Mouse (Mus musculus) cerebellum, adult 2 months (tissue): ENCODE results near the gene Ankrd10. TPM values are rescaled to one million over a fixed set of nuclear protein-coding genes. Genes with fewer than 3 reads are reported as not detected.

Source experiments
- DNase-seq, 2 experiments: peaks; one replicate each; pipeline ENCODE4 v3.0.0; 2021
- H3K27ac ChIP-seq: fragments of 200-500 bp; 2 replicates; pipeline ENCODE4 v1.5.1; 2012; ENCODE audit warnings: low read length, control low read depth, inconsistent platforms; ENCODE audit not compliant: insufficient read depth
- H3K27me3 ChIP-seq: fragments of 200-500 bp; 2 replicates; pipeline ENCODE4 v1.6.1; 2012; ENCODE audit warnings: inconsistent platforms, mild to moderate bottlenecking, low read length, moderate library complexity; ENCODE audit not compliant: control insufficient read depth, insufficient read depth
- H3K4me1 ChIP-seq: fragments of 200-500 bp; 2 replicates; pipeline ENCODE4 v1.6.1; 2011; ENCODE audit warnings: low read length; ENCODE audit not compliant: control insufficient read depth, insufficient read depth
- H3K4me3 ChIP-seq: fragments of 200-500 bp; replicated peaks from 2 replicates; pipeline ENCODE3; 2011; ENCODE audit warnings: mild to moderate bottlenecking, low read depth, low read length, control low read depth; ENCODE audit not compliant: insufficient read depth
- CTCF ChIP-seq: fragments of 200-500 bp; IDR thresholded peaks from 2 replicates; pipeline ENCODE4 v1.5.1; 2011; ENCODE audit warnings: low read depth, mild to moderate bottlenecking, control low read depth, low read length, moderate library complexity, borderline replicate concordance; ENCODE audit not compliant: insufficient read depth
- POLR2A ChIP-seq: fragments of 200-500 bp; IDR thresholded peaks from 2 replicates; pipeline ENCODE4 v1.6.1; 2011; ENCODE audit warnings: low read length, control low read depth, borderline replicate concordance; ENCODE audit not compliant: insufficient read depth
- WGBS: fragments of 180-500 bp; shearing (Covaris S2); methylation state at CpG from one replicate; pipeline ENCODE4 v1.1.7; 2018; 5-methylcytosine and 5-hydroxymethylcytosine counted together
- polyA plus RNA-seq: library from polyadenylated mRNA; depleted of rRNA; stranded (reverse); fragments of >200 nt; gene quantifications from 2 replicates; pipeline ENCODE4 v1.2.3, GENCODE M21; 2012

Ankrd10 gene
- polyA plus RNA-seq, 1 experiment, result 53.4 TPM

DNA sequence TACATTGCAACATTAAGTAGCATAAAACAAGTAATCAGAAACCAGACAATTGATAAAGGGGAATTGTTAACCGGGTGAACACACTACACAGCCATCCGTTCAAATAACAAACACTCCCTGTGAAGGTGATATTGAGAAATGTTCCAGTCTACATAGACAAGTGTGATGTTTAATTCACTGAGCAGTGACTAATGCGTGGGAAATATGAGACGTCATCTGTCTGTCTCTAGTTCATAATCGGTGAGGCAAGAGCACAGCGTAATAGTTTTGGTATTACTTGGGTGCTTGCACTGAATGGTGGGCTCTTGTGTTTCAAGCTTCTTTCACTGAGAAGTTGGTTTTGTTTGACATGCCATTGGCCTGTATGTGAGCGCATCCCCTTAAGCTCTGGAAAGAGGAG, 2.0 kb upstream of the Ankrd10 start:
- Histone ChIP-seq H3K4me3 (no peak overlapping the region), H3K27ac (no peak overlapping the region), H3K4me1 (no peaks in the 10 kb centered on the region; the same call in 1 of the 2 replicates), H3K27me3 (no peaks in the 10 kb centered on the region)
- DNase-seq, result no peak
- WGBS, result 97% methylated on average over 7 of the region's 7 CpGs
- TF ChIP-seq POLR2A (no peak), CTCF (no peak)

DNA sequence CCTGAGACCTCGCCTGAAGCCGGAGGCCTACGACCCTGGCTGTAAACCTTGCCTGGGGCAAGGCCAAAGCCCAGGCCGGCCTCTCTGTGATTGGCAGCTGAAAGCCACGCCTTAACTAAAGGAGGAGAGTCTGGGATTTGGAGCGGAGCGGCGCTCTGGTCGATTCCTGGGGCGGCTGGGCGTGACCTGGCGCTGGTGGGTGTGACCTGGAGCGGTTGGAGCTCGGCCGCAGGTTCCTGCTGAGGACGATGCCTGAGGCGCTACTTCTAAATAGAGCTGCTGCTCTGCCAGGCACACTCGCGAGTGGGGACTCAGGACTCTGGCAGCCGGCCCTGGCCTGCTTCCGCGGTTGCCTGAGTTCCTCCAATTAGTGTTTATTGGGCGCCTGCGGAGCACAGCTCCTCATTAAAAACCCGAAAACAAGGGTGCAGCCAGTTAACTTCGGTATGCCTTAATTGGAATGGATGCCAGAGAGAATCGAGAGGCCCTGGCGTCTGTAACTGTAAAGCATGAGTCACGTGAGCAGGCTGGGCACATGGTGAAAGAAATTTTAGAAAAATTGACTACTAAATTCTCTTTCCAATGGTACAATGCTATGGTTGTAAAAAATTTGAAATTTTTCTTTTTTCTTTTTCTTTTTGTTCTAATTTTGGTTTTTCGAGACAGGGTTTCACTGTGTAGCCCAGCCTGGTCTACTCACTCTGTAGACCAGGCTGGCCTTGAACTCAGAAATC, 934 bp upstream of the Ankrd10 start:
- no peak for TF ChIP-seq CTCF
- TF ChIP-seq POLR2A, result no peak

DNA sequence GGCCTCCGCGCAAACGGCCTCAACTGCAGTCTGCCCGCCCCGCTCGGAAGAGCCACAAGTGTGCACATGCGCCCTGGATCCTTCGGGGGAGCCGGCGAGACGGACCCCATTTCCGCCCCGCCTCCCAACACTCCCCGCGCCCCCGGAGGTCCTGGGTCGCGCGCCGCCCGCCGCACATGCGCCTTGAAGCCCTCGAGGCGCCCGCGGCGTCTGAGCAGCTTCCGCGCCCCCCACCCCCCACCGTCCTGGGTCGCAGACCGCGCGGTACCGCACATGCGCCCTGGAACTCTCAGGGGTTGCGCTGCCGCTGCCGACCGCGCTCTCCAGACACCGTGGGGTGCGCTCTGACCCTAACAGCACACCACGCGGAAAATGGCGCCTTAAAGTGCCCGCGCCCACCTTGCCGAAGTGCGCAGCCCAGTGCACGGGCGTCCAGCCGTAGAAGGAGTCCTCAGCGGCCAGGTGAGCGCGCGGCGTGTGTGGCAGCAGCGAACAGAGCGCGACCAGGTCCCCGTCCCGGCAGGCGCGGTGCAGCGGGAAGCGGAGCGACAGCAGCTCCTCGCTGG, 462 bp downstream of the Ankrd10 start:
- DNase-seq, result peak; percentile 76 to 79
- 1% methylated on average over 66 of the region's 70 CpGs for WGBS
- H3K27me3 ChIP-seq, result no peaks in the 10 kb centered on the region
- H3K4me3 ChIP-seq, result peak overlapping the region; percentile 59
- H3K4me1 ChIP-seq, result no peaks in the 10 kb centered on the region; the same call in 1 of the 2 replicates
- H3K27ac ChIP-seq, result peak overlapping the region; percentile 48
- TF ChIP-seq CTCF (no peak), POLR2A (no peak)

More for the DNA sequence above, 934 bp upstream of the Ankrd10 start:
- peak overlapping the region; percentile 11; the same call in 1 of the 2 replicates for H3K27ac ChIP-seq
- WGBS, result 2% methylated on average over 30 of the region's 30 CpGs
- no peaks in the 10 kb centered on the region for H3K27me3 ChIP-seq
- peak; percentile 83 to 88 for DNase-seq
- no peaks in the 10 kb centered on the region; the same call in 1 of the 2 replicates for H3K4me1 ChIP-seq
- peak overlapping the region; percentile 56 for H3K4me3 ChIP-seq

DNA sequence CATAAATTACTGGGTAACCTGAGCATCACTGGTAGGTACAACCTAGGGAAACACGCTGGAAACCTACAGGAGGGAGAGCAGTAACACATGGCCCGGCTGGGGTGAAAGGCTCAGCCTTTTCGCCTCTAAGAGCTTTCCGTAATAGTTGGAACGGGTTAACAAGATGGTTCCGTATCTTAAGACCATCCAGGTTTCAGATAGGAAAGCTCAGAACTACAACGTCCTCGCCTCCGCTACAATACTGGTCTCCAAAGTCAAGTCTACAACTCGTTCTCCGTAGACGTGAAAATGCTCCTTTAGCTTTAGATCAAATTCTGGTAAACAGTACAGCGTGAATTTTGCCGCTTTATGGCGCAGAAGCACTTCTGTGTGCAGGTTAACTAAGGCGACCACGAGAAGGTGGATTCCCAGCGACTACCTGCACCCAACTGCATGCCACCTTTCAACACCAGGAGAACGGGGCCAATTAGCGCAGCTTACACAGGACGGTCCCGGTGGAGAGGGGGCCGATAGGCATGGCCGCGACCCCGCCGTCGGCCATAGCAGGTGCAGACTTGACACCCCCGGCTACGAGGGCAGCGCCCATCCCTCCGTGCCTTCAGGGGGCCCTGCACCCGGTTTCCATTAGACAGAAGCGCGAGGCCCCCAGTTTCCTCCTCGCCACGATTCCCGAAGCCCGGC, 1.1 kb downstream of the Ankrd10 start:
- no peak overlapping the region for H3K27ac ChIP-seq
- H3K4me3 ChIP-seq, result peak overlapping the region; percentile 59
- DNase-seq, result no peak
- no peaks in the 10 kb centered on the region for H3K27me3 ChIP-seq
- WGBS, result 3% methylated on average over 39 of the region's 39 CpGs
- TF ChIP-seq POLR2A, result no peak
- TF ChIP-seq CTCF, result no peak
- H3K4me1 ChIP-seq, result no peaks in the 10 kb centered on the region; the same call in 1 of the 2 replicates

DNA sequence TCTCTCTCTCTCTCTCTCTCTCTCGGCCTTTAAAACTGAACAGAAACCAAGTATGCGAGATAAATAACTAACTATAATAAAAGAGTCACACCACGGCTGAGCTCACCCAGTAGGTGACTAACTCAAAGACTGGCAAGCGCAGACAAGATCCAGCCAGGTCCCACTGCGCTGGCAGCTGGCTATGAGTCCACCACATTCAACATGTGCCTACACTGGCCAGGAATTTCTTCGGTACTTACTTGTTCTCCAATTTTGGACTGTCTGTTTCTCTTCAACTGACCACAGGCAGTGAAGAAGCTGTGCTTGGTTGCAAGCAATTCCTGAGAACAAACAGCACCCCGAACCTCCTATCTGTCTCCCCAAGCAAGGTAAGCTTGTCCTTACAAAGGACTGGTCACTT, 2.1 kb downstream of the Ankrd10 start:
- no peak overlapping the region for H3K4me3 ChIP-seq
- no peaks in the 10 kb centered on the region for H3K27me3 ChIP-seq
- no peak for TF ChIP-seq CTCF
- TF ChIP-seq POLR2A, result no peak
- H3K27ac ChIP-seq, result no peak overlapping the region
- peak; percentile 43 to 48 for DNase-seq
- peaks cover 4% of the 10 kb centered on the region; the same call in 1 of the 2 replicates for H3K4me1 ChIP-seq
- WGBS, result 33% methylated on average over 7 of the region's 7 CpGs

DNA sequence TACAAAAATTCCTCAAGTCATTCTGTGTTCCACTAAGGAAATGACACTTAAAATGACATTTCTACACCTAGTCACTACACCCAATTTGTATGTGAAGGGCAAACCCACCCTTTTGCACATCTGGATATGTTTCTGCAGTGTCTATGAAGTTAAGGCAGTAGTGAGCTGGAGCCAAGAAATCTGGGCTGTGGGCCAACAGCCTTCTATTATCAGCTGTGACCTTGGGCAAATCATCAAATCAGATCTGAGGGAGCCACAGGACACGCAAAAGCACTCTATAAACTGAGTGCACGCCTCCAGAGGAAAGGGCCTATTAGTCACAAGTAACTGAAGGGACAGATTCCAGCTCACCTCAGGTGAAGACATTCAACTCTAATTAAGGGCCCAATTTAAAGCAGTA, 3.2 kb downstream of the Ankrd10 start:
- TF ChIP-seq CTCF, result no peak
- Histone ChIP-seq H3K27me3 (no peaks in the 10 kb centered on the region), H3K27ac (no peak overlapping the region), H3K4me3 (no peak overlapping the region), H3K4me1 (peaks cover 4% of the 10 kb centered on the region; the same call in 1 of the 2 replicates)
- 63% methylated on average over 2 of the region's 2 CpGs for WGBS
- peak in 1 of 2 experiments; percentile 8 for DNase-seq

DNA sequence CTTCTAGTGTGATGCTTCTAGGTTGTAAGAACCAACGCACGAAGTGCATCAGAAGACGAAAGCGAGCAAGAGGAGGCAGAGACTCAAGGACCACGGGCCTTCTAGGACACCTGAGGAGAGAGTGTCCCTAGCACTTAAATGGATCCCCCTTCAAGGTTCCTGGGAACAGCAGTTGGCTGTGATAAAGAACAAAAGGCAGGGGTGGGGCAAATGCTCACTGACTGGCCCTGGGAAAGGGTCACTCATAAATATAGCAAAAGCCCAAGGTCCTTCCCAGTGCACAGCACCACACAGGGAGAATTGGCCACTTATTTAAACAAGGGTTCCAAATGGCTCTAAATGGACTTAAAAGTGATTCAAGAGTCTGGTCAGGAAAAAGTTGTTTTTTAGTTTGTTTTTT, 6.4 kb downstream of the Ankrd10 start:
- H3K4me3 ChIP-seq, result no peak overlapping the region
- DNase-seq, result no peak
- no peak for TF ChIP-seq CTCF
- no peak for TF ChIP-seq POLR2A
- no peak overlapping the region for H3K27ac ChIP-seq
- WGBS, result 82% methylated on average over 5 of the region's 5 CpGs
- peaks cover 4% of the 10 kb centered on the region; the same call in 1 of the 2 replicates for H3K4me1 ChIP-seq
- no peaks in the 10 kb centered on the region for H3K27me3 ChIP-seq
